In the genomic region with DNA sequence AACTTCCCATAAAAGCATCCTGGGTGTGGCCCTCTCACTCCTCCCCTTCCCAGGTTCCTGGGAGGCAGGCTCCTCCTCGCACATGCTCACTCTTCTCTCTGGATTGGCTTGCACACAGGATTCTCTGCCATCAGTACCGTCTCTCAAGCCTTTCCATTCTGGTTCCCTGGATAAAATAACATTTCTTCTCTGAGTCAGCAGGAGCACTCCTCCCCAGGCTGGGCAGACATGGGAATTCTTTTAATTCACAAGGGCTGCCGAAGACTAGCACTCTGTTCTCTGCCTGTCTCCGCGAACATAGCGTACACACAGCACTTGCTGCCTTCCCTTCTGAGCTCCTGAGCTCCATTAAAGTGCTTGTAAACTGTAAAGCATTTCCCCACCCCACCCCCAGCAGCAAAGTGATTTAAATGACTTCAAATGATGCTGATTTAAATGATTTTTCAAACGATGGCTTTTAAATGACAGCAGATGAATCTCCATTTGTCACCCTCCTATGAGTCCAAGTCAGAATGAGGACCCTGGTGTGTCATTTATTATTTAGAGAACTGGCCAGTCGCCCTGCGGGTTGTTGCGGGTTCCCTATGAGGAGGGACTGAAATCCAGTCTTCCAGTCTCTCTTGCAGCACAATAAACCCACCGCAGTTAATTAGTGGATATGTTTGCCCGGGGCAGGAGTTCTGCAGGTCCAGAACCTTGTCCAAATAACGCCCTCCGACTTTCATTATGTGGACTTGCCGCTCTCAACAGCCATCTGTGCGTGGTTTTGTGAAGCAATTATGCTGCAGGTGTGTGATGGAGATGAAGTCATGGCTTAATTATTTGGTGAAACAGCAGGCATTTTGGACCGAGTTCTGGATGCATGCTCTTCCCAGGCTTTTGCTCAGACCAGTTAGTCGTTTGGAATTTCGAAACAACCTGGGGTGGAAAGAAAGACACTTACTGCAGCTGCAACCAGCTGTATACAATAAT, we compare ENCODE assay signal across 8 mouse cellular contexts.
A peak's percentile ranks its signal among the peaks of the same experiment; 100 is the strongest.
DNase-seq lines count a peak whose midpoint lies in the region; ATAC-seq and TF ChIP-seq lines count a peak whose summit lies in the region.

No protein-coding gene starts in this region.

- TF ChIP-seq EP300 in stomach, postnatal 0 days (optimal IDR thresholded peaks at IDR 0.05): no peak

- 45% methylated on average over 19 of the region's 19 CpGs for WGBS in kidney, embryonic 15.5 days
- WGBS in hindbrain, embryonic 15.5 days: 23% methylated on average over 19 of the region's 19 CpGs
- 12% methylated on average over 19 of the region's 19 CpGs for WGBS in limb, embryonic 15.5 days
- WGBS in stomach, postnatal 0 days: 46% methylated on average over 19 of the region's 19 CpGs

- DNase-seq in kidney, postnatal 10 days: no peak
- no peak for DNase-seq in stomach, postnatal 0 days (ENCODE audit: low spot score)
- no peak for DNase-seq in embryo, embryonic 10.5 days (ENCODE audit: low spot score)

- H3K4me1 ChIP-seq in kidney, embryonic 15.5 days: peaks cover 42% of the 10 kb centered on the region
- H3K4me1 ChIP-seq in embryonic fibroblast, embryonic 13.5 days (ENCODE audit: control insufficient read depth, insufficient read depth, low read length): peaks cover 20% of the 10 kb centered on the region
- H3K4me1 ChIP-seq in hindbrain, embryonic 15.5 days (replicated peaks): peaks cover 26% of the 10 kb centered on the region
- peaks cover 63% of the 10 kb centered on the region for H3K4me1 ChIP-seq in limb, embryonic 15.5 days
- H3K4me1 ChIP-seq in stomach, postnatal 0 days (replicated peaks; ENCODE audit: control insufficient read depth, insufficient read depth): no peaks in the 10 kb centered on the region

- no peak overlapping the region for H3K4me3 ChIP-seq in kidney, embryonic 15.5 days (replicated peaks)
- H3K4me3 ChIP-seq in embryonic fibroblast, embryonic 13.5 days (ENCODE audit: insufficient read depth, low read length): no peak overlapping the region
- H3K4me3 ChIP-seq in hindbrain, embryonic 15.5 days: 0 out of 2 replicates have a peak overlapping the region, but pooled peaks have one; percentile 21
- 0 out of 2 replicates have a peak overlapping the region, but pooled peaks have one; percentile 1 for H3K4me3 ChIP-seq in limb, embryonic 15.5 days
- H3K4me3 ChIP-seq in stomach, postnatal 0 days (ENCODE audit: low read depth, low read length): no peak overlapping the region

- H3K4me2 ChIP-seq in kidney, embryonic 15.5 days: peak overlapping the region; percentile 5; the same call in 1 of the 2 replicates
- peak overlapping the region; percentile 47 for H3K4me2 ChIP-seq in hindbrain, embryonic 15.5 days
- H3K4me2 ChIP-seq in limb, embryonic 15.5 days: peak overlapping the region; percentile 12
- no peak overlapping the region; the same call in 1 of the 2 replicates for H3K4me2 ChIP-seq in stomach, postnatal 0 days (replicated peaks; ENCODE audit: low read depth)

- H3K9me3 ChIP-seq in kidney, embryonic 15.5 days (replicated peaks): no peaks in the 10 kb centered on the region
- no peaks in the 10 kb centered on the region for H3K9me3 ChIP-seq in hindbrain, embryonic 15.5 days
- no peaks in the 10 kb centered on the region for H3K9me3 ChIP-seq in limb, embryonic 15.5 days
- no peaks in the 10 kb centered on the region for H3K9me3 ChIP-seq in stomach, postnatal 0 days (ENCODE audit: control insufficient read depth, low read length)

- H3K36me3 ChIP-seq in kidney, embryonic 15.5 days: peaks cover 8% of the 10 kb centered on the region; the same call in 1 of the 2 replicates
- H3K36me3 ChIP-seq in hindbrain, embryonic 15.5 days: no peaks in the 10 kb centered on the region
- H3K36me3 ChIP-seq in limb, embryonic 15.5 days: peaks cover 5% of the 10 kb centered on the region
- no peaks in the 10 kb centered on the region for H3K36me3 ChIP-seq in stomach, postnatal 0 days (ENCODE audit: control insufficient read depth, insufficient read depth, low read length)

- H3K9ac ChIP-seq in kidney, embryonic 15.5 days: no peak overlapping the region; the same call in 1 of the 2 replicates
- 0 out of 2 replicates have a peak overlapping the region, but pooled peaks have one; percentile 12 for H3K9ac ChIP-seq in hindbrain, embryonic 15.5 days
- H3K9ac ChIP-seq in limb, embryonic 15.5 days: no peak overlapping the region
- no peak overlapping the region for H3K9ac ChIP-seq in stomach, postnatal 0 days (ENCODE audit: low read length)

- ATAC-seq in kidney, embryonic 15.5 days (replicated peaks; ENCODE audit: low FRiP score): peak; percentile 38
- peak; percentile 46 for ATAC-seq in hindbrain, embryonic 15.5 days (ENCODE audit: low FRiP score, low read depth)
- ATAC-seq in limb, embryonic 15.5 days (ENCODE audit: insufficient number of reproducible peaks, low FRiP score, low TSS enrichment, low read depth): peak; percentile 70
- 0 out of 2 replicates have a peak, but pooled peaks have one; percentile 45 for ATAC-seq in stomach, postnatal 0 days (ENCODE audit: low FRiP score, low TSS enrichment)
- no peak for ATAC-seq in megakaryocyte-erythroid progenitor cell, adult 5-6 weeks (replicated peaks; ENCODE audit: low FRiP score, low TSS enrichment, poor library complexity, severe bottlenecking)

- H3K27ac ChIP-seq in kidney, embryonic 15.5 days: peak overlapping the region; percentile 45; the same call in 1 of the 2 replicates
- peak overlapping the region; percentile 77 for H3K27ac ChIP-seq in embryonic fibroblast, embryonic 13.5 days (ENCODE audit: insufficient read depth, low read length)
- peak overlapping the region; percentile 80 for H3K27ac ChIP-seq in hindbrain, embryonic 15.5 days (replicated peaks)
- peak overlapping the region; percentile 75 for H3K27ac ChIP-seq in limb, embryonic 15.5 days
- H3K27ac ChIP-seq in stomach, postnatal 0 days (replicated peaks): no peak overlapping the region

- TF ChIP-seq CTCF in embryonic fibroblast, embryonic 13.5 days (IDR thresholded peaks at IDR 0.05; ENCODE audit: borderline replicate concordance, insufficient read depth, low read length): no peak
- no peak for TF ChIP-seq CTCF in stomach, postnatal 0 days (IDR thresholded peaks at IDR 0.05; ENCODE audit: low read depth)

- H3K27me3 ChIP-seq in kidney, embryonic 15.5 days: no peaks in the 10 kb centered on the region
- H3K27me3 ChIP-seq in hindbrain, embryonic 15.5 days: no peaks in the 10 kb centered on the region
- H3K27me3 ChIP-seq in limb, embryonic 15.5 days: no peaks in the 10 kb centered on the region
- no peaks in the 10 kb centered on the region for H3K27me3 ChIP-seq in stomach, postnatal 0 days (ENCODE audit: control insufficient read depth, insufficient read depth, low read length)

- TF ChIP-seq POLR2A in embryonic fibroblast, embryonic 13.5 days (IDR thresholded peaks at IDR 0.05; ENCODE audit: low read depth, low read length): peak; percentile 35; the same call in 1 of the 2 replicates

Comparison
In these comparisons a context has a peak if more than half of its experiments do, and no peak if none do; other contexts are left out.
1. H3K4me3 ChIP-seq: peak in hindbrain, embryonic 15.5 days (single experiment) and limb, embryonic 15.5 days (single experiment); none in kidney, embryonic 15.5 days (single experiment), embryonic fibroblast, embryonic 13.5 days (single experiment) and stomach, postnatal 0 days (single experiment).